Mouse (Mus musculus): ENCODE results near the gene Csmd2. TPM values are rescaled to one million over a fixed set of nuclear protein-coding genes. Genes with fewer than 3 reads are reported as not detected.

Gene Csmd2
- total RNA-seq, 2 experiments from 2014 or later = not detected

GRCm38 (mm10) chr4:128402706-128403105 lies 415.0 kb downstream of the Csmd2 start:
- ATAC-seq (ENCODE audit: poor library complexity, severe bottlenecking) = no peak

GRCm38 (mm10) chr4:128405576-128405975 lies 417.9 kb downstream of the Csmd2 start:
- ATAC-seq (ENCODE audit: poor library complexity, severe bottlenecking) = no peak

- ATAC-seq (ENCODE audit: poor library complexity, severe bottlenecking) = no peak
Observed at GRCm38 (mm10) chr4:128407084-128407845, 419.6 kb downstream of the Csmd2 start.

GRCm38 (mm10) chr4:128411941-128412630 lies 424.4 kb downstream of the Csmd2 start:
- ATAC-seq (ENCODE audit: poor library complexity, severe bottlenecking) = no peak

GRCm38 (mm10) chr4:128414741-128415140 lies 427.1 kb downstream of the Csmd2 start:
- no peak for ATAC-seq (ENCODE audit: poor library complexity, severe bottlenecking)

- ATAC-seq (ENCODE audit: poor library complexity, severe bottlenecking) = no peak
Observed at GRCm38 (mm10) chr4:128419988-128420617, 432.4 kb downstream of the Csmd2 start.

GRCm38 (mm10) chr4:128422486-128422885 lies 434.8 kb downstream of the Csmd2 start:
- no peak for ATAC-seq (ENCODE audit: poor library complexity, severe bottlenecking)

GRCm38 (mm10) chr4:128425339-128425738 lies 437.7 kb downstream of the Csmd2 start:
- no peak for ATAC-seq (ENCODE audit: poor library complexity, severe bottlenecking)

- ATAC-seq (ENCODE audit: poor library complexity, severe bottlenecking) = no peak
Observed at GRCm38 (mm10) chr4:128427261-128428030, 439.8 kb downstream of the Csmd2 start.

- no peak for ATAC-seq (ENCODE audit: poor library complexity, severe bottlenecking)
Observed at GRCm38 (mm10) chr4:128428303-128429107, 440.8 kb downstream of the Csmd2 start.

- no peak for ATAC-seq (ENCODE audit: poor library complexity, severe bottlenecking)
Observed at GRCm38 (mm10) chr4:128429591-128429990, 441.9 kb downstream of the Csmd2 start.

GRCm38 (mm10) chr4:128440550-128440949 lies 452.9 kb downstream of the Csmd2 start:
- ATAC-seq (ENCODE audit: poor library complexity, severe bottlenecking) = no peak

GRCm38 (mm10) chr4:128441228-128441627 lies 453.6 kb downstream of the Csmd2 start:
- ATAC-seq (ENCODE audit: poor library complexity, severe bottlenecking) = peak; percentile 91

GRCm38 (mm10) chr4:128442791-128443190 lies 455.1 kb downstream of the Csmd2 start:
- ATAC-seq (ENCODE audit: poor library complexity, severe bottlenecking) = no peak

GRCm38 (mm10) chr4:128445514-128446260 lies 458.0 kb downstream of the Csmd2 start:
- ATAC-seq (ENCODE audit: poor library complexity, severe bottlenecking) = no peak

GRCm38 (mm10) chr4:128448831-128449431 lies 461.3 kb downstream of the Csmd2 start:
- no peak for ATAC-seq (ENCODE audit: poor library complexity, severe bottlenecking)

- no peak for ATAC-seq (ENCODE audit: poor library complexity, severe bottlenecking)
Observed at GRCm38 (mm10) chr4:128450137-128450536, 462.5 kb downstream of the Csmd2 start.

- ATAC-seq (ENCODE audit: poor library complexity, severe bottlenecking) = no peak
Observed at GRCm38 (mm10) chr4:128450974-128451373, 463.3 kb downstream of the Csmd2 start.

- ATAC-seq (ENCODE audit: poor library complexity, severe bottlenecking) = no peak
Observed at GRCm38 (mm10) chr4:128451383-128451794, 463.7 kb downstream of the Csmd2 start.

Data from megakaryocyte, adult 5-6 weeks (primary cell).